Mouse (Mus musculus): ENCODE data around the gene Aldh1a3. TPM values are rescaled to one million over a fixed set of nuclear protein-coding genes. Genes with fewer than 3 reads are reported as not detected.

Aldh1a3 gene
- polyA plus RNA-seq (2017; shearing (Covaris generic)), result under 1 TPM in 1 of 2 experiments, not detected in 1; 0.60 TPM

DNA sequence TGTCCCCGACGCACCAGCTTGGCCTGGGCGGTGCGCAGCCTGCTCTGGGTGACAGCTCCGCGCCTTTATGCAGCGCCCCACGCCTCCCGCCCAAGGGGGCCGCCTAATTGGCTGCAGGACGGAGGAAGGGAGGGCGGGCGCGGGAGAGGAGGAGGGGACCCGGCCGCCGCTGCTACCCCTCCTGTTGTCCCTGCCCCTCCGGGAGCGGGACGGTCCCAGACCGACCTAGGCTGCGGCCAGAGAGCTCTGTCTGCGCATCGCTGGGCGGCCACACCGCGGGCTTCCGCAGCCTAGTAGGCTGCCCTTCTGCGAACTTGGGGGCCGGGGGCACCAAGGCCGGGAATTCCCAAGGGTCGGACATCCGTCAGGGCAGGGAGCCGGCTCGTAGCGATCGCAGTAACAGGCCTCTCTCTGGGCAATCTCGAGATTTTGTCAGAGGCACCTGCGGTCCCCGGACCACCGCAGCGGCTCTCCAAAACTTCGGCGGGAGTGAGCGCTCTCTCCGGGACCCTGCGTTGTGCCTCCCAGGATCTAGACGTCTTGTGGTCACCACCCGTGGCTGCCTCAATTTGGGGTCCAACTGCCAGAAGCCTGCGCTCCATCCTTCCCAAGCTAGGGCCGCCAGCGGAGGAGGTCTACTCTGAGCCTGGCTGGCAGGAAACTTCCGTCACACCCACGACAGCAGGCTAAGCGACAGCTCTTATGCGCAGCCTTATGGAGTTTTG, at the start of gene Aldh1a3:
Aldh1a3 (minus strand) TSS at position 81 of the 725 bp plus-strand sequence.
- no peak for ATAC-seq

- no peak for ATAC-seq
Observed at GRCm38 (mm10) chr7:66476289-66476688, 49.0 kb upstream of the Aldh1a3 start.

GRCm38 (mm10) chr7:66471641-66472216, 44.4 kb upstream of the Aldh1a3 start:
- no peak for ATAC-seq

DNA sequence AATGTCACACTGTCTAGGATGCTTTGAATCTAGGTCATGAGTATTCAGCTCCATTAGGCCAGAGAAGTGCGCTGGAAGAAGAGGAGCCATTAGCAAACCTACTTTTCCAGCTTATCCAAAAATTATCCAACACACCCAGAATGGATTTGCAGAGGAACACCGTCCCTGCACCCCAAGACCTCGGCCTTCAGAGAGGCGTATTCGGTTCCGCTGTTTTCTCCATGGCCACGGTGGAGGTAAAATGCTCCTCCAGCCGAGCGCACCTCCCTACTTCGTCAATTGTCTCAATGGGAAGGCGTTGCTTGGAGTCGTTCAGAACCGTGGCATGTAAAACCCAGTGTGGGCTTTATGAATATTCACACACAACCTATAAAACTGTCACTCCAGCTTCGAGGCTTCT, 39.3 kb upstream of the Aldh1a3 start:
- no peak for ATAC-seq

DNA sequence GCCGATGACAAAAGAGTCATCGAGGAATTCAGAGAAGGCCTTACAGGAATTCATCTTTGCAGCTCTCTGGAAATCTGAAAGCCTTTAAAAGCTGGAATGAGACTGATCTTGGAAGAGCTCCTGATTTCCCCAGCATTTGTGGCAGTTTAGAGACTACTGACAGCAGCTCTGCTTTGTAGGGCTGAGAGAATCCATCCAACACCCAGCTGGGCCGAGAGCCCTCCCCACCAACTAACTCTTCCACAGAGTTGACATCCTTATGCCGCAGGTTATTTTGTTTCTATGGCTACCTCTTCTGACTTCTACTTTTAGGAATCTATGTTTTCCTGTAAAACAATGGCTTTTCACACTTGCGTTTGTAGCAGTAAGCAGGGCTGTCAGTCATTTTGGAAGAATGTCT, 37.9 kb upstream of the Aldh1a3 start:
- no peak for ATAC-seq

GRCm38 (mm10) chr7:66463081-66463480, 35.8 kb upstream of the Aldh1a3 start:
- ATAC-seq, result no peak

GRCm38 (mm10) chr7:66451622-66452295, 24.4 kb upstream of the Aldh1a3 start:
- no peak for ATAC-seq

DNA sequence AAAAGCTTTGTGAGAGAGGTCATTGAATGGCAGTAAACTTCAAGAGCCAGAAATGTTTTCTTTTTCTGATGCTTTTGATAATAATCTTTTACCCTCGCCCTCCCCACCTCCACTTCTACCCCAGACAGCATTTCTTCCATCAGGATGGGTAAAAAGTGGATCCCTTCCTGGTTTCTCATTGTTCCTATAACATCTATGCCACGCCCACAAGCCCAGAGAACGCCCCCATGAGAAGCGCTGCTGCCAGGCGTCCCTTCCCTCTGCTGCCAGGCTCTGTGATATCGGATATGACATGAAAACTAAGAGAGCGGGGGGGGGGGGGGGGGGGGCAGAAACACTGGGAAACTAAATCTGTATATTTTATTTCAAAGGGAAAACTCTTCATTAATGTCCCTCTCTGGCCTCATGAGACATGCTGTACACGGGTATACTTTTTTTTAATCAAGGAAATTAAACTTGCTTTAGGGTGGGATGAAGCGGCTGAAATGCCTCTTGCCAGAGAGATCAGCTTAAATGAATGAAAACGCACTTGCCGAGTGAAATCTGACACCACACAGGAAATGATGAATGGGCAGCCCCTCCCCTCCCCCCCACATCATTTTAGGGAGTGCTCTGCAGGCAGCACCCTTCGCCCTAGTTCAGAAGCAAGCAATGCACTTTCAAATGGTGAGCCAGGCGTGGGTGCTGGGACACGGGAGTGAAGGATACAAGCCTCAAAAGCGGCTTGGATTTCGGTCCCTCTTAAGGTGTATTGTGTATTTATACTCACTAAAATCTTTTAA, 22.8 kb upstream of the Aldh1a3 start:
- ATAC-seq, result no peak

- ATAC-seq, result no peak
Observed at GRCm38 (mm10) chr7:66448786-66449540, 21.6 kb upstream of the Aldh1a3 start.

GRCm38 (mm10) chr7:66448304-66448703, 21.0 kb upstream of the Aldh1a3 start:
- no peak for ATAC-seq

DNA sequence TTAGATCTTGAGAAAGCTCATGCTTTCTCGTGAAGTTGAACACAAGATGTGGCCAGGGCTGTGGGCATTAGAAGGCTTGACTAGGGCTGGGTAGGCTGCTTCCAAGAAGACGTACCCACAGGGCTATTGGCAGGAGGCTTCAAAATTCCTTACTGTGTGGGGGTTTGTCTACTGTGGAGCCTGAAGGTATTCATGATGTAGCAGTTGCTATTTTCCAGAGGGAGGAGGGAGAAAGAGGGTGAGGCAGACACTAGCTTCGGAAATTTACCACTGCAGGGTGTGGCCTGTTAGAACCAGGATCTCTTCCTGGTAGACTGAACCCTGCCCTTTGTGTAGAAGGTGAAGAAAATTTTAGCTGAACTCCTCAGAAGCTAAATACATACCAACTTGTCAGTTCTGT, 19.5 kb upstream of the Aldh1a3 start:
- ATAC-seq, result no peak

- ATAC-seq, result no peak
Observed at GRCm38 (mm10) chr7:66445117-66445905, 18.0 kb upstream of the Aldh1a3 start.

- ATAC-seq, result no peak
Observed at GRCm38 (mm10) chr7:66444706-66445105, 17.4 kb upstream of the Aldh1a3 start.

- no peak for ATAC-seq
Observed at GRCm38 (mm10) chr7:66442501-66443369, 15.4 kb upstream of the Aldh1a3 start.

- no peak for ATAC-seq
Observed at GRCm38 (mm10) chr7:66438787-66439669, 11.7 kb upstream of the Aldh1a3 start.

DNA sequence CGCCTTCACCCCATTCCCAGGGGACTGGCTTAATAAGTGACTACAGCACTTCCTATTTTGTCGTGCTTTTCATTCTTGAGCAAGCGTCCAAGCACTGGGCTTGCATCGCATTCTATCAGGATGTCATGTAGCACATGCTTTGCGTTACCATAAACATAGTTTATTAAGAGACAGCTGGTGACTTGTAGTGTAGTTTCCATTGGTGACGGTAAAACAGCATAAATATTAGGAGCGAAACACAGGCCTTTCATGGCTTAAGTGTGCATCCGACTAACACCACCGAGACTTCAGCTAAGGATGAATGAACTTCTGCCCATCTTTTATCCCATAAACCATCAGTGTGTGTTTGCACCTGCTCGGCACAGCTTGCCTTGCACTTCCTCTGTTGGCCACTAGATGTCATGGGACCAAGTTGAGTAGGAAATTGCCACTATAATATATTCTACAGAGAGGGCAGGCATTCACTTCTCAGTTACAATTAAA, 7.2 kb upstream of the Aldh1a3 start:
- ATAC-seq, result no peak

DNA sequence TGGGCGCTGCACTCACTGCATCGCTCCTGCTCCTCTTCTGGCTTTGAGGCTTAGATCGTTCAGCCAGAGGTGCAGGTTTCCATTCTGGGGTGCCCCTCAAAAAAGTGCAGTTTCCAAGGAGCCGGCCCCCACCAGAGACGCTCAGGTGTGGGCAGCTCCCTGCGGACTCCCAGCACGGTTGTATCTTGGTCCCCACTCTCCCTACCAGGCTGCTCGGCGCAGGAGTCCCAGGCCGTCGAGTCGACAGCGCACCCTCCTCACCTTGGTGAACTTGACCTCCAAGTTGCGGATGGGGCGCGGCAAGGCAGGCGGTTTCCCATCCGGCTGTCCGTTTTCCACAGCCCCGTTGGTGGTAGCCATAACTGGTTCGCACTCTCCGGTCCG, 272 bp downstream of the Aldh1a3 start:
- no peak for ATAC-seq

GRCm38 (mm10) chr7:66421903-66422302, 5.4 kb downstream of the Aldh1a3 start:
- no peak for ATAC-seq

DNA sequence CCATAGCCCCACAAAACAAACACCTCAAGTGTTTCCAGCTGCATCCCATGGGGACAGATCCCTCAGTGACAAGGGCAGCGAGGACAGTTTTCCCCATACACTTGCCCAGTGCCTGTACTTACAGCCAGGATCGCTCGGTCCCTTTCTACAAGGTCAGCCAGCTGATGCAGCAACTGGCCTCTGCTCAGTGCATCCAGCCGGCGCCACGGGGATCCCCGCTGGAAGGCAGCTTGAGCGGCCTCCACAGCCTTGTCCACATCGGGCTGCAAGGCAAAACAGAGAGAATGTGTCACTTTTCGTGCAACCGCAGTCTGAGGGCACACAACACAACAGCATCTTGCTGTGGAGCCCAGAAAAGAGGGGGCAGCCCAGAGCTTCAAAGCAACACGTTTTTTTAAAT, 8.3 kb downstream of the Aldh1a3 start:
- no peak for ATAC-seq
